Mouse (Mus musculus) liver, embryonic 11.5 days (tissue): ENCODE results near the gene Pabpn1l. TPM values are rescaled to one million over a fixed set of nuclear protein-coding genes. Genes with fewer than 3 reads are reported as not detected.
A peak's percentile ranks its signal among the peaks of the same experiment; 100 is the strongest.

Source experiments
- ATAC-seq: fragments of 200-750 bp; cut with Nextera tagmentation; replicated peaks from 2 replicates; pipeline ENCODE4 v1.8.0; 2017; ENCODE audit warnings: moderate number of reproducible peaks, mild to moderate bottlenecking, moderate TSS enrichment, moderate library complexity; ENCODE audit not compliant: low FRiP score
- DNase-seq: peaks from one replicate; pipeline ENCODE4 v3.0.0-alpha.2; 2017; ENCODE audit warnings: low spot score
- H3K27ac ChIP-seq: fragments of 300-500 bp; sonication (generic); 2 replicates; pipeline ENCODE4 v1.5.1; 2014; ENCODE audit warnings: mild to moderate bottlenecking, low read depth, low read length, control low read depth
- H3K27me3 ChIP-seq: fragments of 300-500 bp; sonication (generic); replicated peaks from 2 replicates; pipeline ENCODE4 v1.6.1; 2014; ENCODE audit warnings: low read length, mixed read lengths; ENCODE audit not compliant: control insufficient read depth, insufficient read depth
- H3K36me3 ChIP-seq: fragments of 300-500 bp; sonication (generic); 2 replicates; pipeline ENCODE4 v1.6.1; 2014; ENCODE audit warnings: mild to moderate bottlenecking, low read length, moderate library complexity, mixed read lengths; ENCODE audit not compliant: control insufficient read depth, insufficient read depth
- H3K4me1 ChIP-seq: fragments of 300-500 bp; sonication (generic); replicated peaks from 2 replicates; pipeline ENCODE4 v1.6.1; 2014; ENCODE audit warnings: low read length, mixed read lengths; ENCODE audit not compliant: control insufficient read depth, insufficient read depth
- H3K4me2 ChIP-seq: fragments of 300-500 bp; sonication (generic); 2 replicates; pipeline ENCODE4 v1.6.1; 2014; ENCODE audit warnings: mild to moderate bottlenecking, control low read depth, moderate library complexity
- H3K4me3 ChIP-seq: fragments of 300-500 bp; sonication (generic); 2 replicates; pipeline ENCODE4 v1.5.1; 2014; ENCODE audit warnings: low read depth, low read length, control low read depth
- H3K9ac ChIP-seq: fragments of 300-500 bp; sonication (generic); 2 replicates; pipeline ENCODE4 v1.6.1; 2014; ENCODE audit warnings: low read depth, low read length, control low read depth
- H3K9me3 ChIP-seq: fragments of 300-500 bp; sonication (generic); 2 replicates; pipeline ENCODE4 v1.6.1; 2016; ENCODE audit warnings: low read length, inconsistent platforms, mixed read lengths; ENCODE audit not compliant: control insufficient read depth
- WGBS: fragments of 180-500 bp; shearing (Covaris S2); extraction: QIAGEN DNeasy Blood & Tissue Kit; methylation state at CpG from one replicate; pipeline ENCODE4 v1.1.7; 2014; 5-methylcytosine and 5-hydroxymethylcytosine counted together
- polyA plus RNA-seq: library from polyadenylated mRNA; unstranded; fragments of >200 nt; fragmentation: Nextera tagmentation; extraction: Ambion mirVana; gene quantifications from 2 replicates; pipeline ENCODE4 v1.2.1, GENCODE M21; 2014

The Pabpn1l gene
- polyA plus RNA-seq, 1 experiment from 2014 or later: not detected

DNA sequence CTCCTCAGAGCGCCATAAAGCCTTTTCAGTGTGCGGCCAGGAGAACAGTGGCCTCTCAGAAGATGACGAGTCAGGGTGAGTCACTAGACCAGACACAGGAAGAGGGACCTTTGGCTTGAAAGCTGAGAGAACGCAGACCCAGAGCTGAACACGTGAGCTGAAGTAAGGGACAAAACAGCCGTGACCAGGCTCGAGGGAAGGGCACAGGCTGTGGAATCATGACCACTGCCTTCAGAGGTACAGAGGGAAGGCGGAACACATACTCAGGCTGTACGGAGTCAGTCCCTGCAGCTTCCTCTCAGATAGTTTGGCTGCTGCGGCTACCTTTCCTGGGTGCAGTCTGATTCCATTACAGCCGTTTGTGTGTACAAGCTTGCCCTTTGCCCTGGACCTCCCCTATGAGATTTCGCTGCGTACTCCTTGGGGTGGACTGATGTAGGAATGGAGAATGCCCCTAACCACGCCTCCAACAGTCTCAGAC lies 37.1 kb downstream of the Pabpn1l start:
- H3K27ac ChIP-seq: peak overlapping the region; percentile 8; the same call in 1 of the 2 replicates
- H3K4me3 ChIP-seq: no peak overlapping the region
- no peak overlapping the region for H3K9ac ChIP-seq
- peaks cover 4% of the 10 kb centered on the region; the same call in 1 of the 2 replicates for H3K4me1 ChIP-seq
- H3K36me3 ChIP-seq: no peaks in the 10 kb centered on the region
- 0 out of 2 replicates have a peak overlapping the region, but pooled peaks have one; percentile 6 for H3K4me2 ChIP-seq
- H3K9me3 ChIP-seq: no peaks in the 10 kb centered on the region
- WGBS: 44% methylated on average over 14 of the region's 14 CpGs
- ATAC-seq (no peak), DNase-seq (no peak)
- no peaks in the 10 kb centered on the region for H3K27me3 ChIP-seq

DNA sequence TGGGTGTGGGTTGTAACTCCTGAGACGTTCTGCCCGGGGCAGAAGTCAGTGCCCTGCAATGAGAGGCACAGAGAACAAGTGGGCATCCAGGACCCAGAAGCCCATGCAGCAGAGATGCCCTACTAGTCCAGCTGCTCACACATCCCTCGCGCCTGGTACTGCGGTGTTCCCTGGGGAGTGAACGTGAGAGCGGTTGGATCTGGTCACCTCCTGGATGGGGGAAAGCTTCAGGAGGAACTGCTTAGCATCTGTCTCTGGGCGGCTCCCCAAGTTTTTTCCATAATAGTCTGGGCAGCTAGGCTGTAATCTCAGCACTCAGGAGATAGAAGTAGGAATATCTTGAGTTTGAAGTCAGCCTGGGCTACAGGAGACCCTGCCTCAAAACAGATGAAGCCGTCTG lies 37.6 kb downstream of the Pabpn1l start:
- Histone ChIP-seq H3K4me2 (no peak overlapping the region), H3K27me3 (no peaks in the 10 kb centered on the region), H3K27ac (no peak overlapping the region), H3K9ac (no peak overlapping the region), H3K4me1 (peaks cover 4% of the 10 kb centered on the region; the same call in 1 of the 2 replicates), H3K36me3 (no peaks in the 10 kb centered on the region), H3K4me3 (no peak overlapping the region), H3K9me3 (no peaks in the 10 kb centered on the region)
- 81% methylated on average over 9 of the region's 9 CpGs for WGBS
- DNase-seq (no peak), ATAC-seq (no peak)

DNA sequence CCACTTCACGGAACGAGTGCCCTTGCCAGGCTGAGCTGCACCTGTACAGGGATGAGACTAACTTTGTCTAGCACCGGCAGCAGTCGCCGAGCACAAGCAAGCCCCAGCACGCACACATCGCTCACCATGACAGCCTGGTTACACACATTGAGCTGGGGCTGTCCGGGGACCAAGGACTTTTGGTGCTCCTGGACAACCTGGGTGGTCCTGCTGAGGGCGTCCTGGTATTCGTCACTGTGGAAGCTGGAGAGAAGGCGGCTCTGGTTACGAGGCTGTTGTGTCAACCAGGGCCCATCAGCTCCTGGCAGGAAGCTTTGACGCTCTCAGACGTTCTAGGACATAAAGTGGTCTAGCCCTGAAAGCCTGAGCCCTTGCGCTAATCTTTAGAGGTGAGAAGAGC lies 41.6 kb downstream of the Pabpn1l start:
- DNase-seq (no peak), ATAC-seq (no peak)
- Histone ChIP-seq H3K4me3 (no peak overlapping the region), H3K4me2 (no peak overlapping the region), H3K9me3 (no peaks in the 10 kb centered on the region), H3K4me1 (peaks cover 13% of the 10 kb centered on the region), H3K36me3 (no peaks in the 10 kb centered on the region), H3K27ac (no peak overlapping the region), H3K27me3 (no peaks in the 10 kb centered on the region), H3K9ac (no peak overlapping the region)
- 70% methylated on average over 13 of the region's 15 CpGs for WGBS

DNA sequence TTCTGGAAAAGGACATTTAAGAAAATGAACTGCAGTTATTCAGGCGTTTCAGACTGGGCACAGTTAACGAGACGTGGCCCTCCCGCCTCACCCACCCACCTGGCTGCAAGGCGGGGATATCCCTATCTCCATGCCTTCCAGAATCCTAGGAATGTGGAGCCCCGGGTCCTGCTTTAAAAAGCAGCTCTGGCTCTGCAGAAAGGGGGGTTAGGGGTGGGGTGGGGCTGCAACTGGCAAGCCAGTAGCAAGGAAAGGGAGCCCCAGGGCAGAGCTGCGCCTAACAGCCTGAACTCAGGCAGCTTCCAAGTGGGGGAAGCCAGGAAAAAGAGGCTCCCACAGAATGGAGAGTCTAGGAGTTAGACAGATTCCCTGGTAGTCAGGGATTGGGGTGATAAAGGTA lies 43.3 kb downstream of the Pabpn1l start:
- H3K36me3 ChIP-seq: no peaks in the 10 kb centered on the region
- no peaks in the 10 kb centered on the region for H3K27me3 ChIP-seq
- no peak overlapping the region for H3K4me3 ChIP-seq
- 47% methylated on average over 7 of the region's 7 CpGs for WGBS
- H3K9me3 ChIP-seq: no peaks in the 10 kb centered on the region
- no peak overlapping the region for H3K4me2 ChIP-seq
- no peak overlapping the region for H3K9ac ChIP-seq
- H3K4me1 ChIP-seq: peaks cover 26% of the 10 kb centered on the region
- no peak for DNase-seq
- ATAC-seq: no peak
- no peak overlapping the region for H3K27ac ChIP-seq

DNA sequence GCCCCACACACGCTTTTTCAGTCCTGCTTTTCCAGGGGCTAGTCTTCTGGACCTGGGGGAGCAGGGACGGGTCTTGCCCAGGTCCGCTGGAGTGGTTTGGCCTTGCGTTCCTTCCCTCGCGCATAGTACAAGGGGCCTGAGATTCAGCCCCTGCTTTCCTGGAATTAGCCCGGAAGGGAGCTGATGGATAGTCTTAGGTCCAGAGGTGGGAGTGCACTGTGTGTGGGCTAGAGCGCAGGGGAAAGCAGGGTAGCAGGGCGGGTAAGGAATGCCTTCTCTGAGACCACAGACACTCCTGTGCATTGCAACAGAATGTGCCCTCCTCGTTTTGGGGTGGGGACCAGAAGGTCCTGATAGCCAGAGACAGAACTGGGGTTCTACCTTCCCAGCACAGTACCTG lies 45.4 kb downstream of the Pabpn1l start:
- DNase-seq: no peak
- ATAC-seq: no peak
- 51% methylated on average over 10 of the region's 10 CpGs for WGBS
- no peaks in the 10 kb centered on the region for H3K9me3 ChIP-seq
- no peak overlapping the region for H3K27ac ChIP-seq
- H3K4me3 ChIP-seq: no peak overlapping the region
- H3K4me1 ChIP-seq: peaks cover 44% of the 10 kb centered on the region
- H3K4me2 ChIP-seq: peak overlapping the region; percentile 91
- H3K36me3 ChIP-seq: peaks cover 10% of the 10 kb centered on the region
- H3K27me3 ChIP-seq: no peaks in the 10 kb centered on the region
- no peak overlapping the region for H3K9ac ChIP-seq

DNA sequence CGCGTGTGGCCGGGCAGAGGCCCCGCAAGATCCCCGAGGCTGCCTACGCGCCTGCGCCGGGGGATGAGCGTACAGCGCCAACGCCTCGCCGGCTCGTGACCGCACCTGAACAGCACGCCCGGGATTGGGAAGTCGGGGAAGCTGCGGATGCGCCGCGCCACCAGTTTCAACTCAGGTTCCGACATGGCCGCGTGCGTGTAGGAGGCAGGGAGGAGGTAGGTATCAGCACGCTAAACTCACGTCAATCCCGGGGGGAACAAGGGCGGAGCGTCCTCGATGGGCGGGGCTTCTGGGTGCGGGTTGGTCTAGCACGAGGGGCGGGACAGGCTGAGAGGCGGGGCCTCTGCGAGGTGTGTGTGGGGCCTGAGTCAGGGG lies 45.9 kb downstream of the Pabpn1l start, which contains the start of gene Aprt:
TSS of gene Aprt (minus strand) at position 262 of the 375 bp plus-strand sequence.
- Histone ChIP-seq H3K4me2 (peak within 1 kb of the TSS; percentile 91), H3K27ac (peak within 1 kb of the TSS; percentile 85), H3K4me1 (peaks cover 44% of the 10 kb centered on the region), H3K36me3 (peaks cover 15% of the 10 kb centered on the region), H3K9me3 (no peaks in the 10 kb centered on the region), H3K9ac (peak within 1 kb of the TSS; percentile 87), H3K27me3 (no peaks in the 10 kb centered on the region), H3K4me3 (peak within 1 kb of the TSS; percentile 71)
- peak; percentile 97 for DNase-seq
- under 1% methylated on average over 39 of the region's 39 CpGs for WGBS
- ATAC-seq: peak; percentile 88

DNA sequence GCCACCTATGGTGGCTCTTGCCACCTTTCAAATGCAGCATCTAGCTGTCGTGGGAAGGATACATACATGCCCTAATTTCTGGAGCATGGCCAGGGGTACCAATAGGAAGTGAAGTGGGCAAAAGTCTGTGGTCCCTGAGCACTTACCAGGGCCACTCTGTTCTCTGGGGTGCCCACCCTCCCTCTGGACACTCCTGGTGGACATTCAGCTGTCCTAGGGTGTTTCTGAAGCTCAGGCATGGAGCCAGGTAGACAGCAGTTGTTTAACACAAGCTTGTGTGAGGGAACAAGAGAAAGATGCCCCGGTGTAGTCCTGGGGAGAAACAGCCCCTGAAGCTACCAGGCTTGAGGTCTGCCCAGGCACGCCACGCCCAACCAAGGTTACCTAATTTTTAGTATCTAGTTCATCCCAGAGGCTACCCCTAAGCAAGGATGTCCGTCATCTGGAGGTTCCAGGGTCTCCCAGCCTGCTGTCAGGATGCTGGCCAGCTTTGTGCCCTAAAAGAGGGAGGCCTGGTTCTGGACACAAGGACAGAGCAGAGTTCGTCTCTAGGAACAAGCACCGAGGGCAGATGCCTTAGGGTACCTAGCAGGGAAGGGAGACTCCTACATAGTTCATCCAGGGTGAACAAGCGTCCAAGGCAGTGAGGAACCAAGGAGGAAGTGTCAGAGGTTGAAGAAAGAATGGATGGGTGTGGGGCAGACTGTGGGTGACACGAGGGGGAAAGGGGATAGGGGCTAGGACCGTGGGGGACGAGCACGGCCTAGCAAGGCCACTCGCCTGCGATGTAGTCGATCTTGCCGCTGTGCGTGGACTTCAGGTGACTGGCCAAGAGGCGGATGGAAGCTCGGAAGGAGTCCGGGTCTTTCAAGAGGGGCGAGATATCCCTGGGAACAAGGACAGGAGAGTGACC lies 46.5 kb downstream of the Pabpn1l start:
- 10% methylated on average over 21 of the region's 21 CpGs for WGBS
- no peak for DNase-seq
- ATAC-seq: peak; percentile 16; the same call in 1 of the 2 replicates
- Histone ChIP-seq H3K27me3 (no peaks in the 10 kb centered on the region), H3K4me3 (peak overlapping the region; percentile 71), H3K36me3 (peaks cover 22% of the 10 kb centered on the region), H3K9ac (peak overlapping the region; percentile 87), H3K4me1 (peaks cover 47% of the 10 kb centered on the region), H3K4me2 (peak overlapping the region; percentile 91), H3K9me3 (no peaks in the 10 kb centered on the region), H3K27ac (peak overlapping the region; percentile 85)

DNA sequence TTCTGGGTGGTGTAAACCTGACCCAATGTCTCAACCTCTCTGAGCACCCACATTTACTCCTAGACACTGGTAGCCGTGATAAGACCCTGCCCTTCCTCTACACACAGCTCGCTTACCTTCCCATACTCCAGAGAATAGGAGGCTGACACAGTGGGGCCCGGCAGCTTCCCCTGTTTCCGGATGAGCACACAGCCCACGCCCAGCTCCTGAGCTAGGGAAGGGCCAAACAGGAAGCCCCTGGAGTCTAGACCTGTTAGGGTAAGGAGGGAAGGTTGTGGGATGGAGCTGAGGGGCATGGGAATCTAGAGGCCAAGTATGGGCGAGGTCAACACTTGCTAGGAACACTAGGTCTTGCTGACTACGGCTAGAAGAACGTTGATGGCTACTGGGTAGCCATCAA lies 47.3 kb downstream of the Pabpn1l start:
- Histone ChIP-seq H3K36me3 (peaks cover 29% of the 10 kb centered on the region), H3K27me3 (no peaks in the 10 kb centered on the region), H3K9ac (peak overlapping the region; percentile 87), H3K4me2 (peak overlapping the region; percentile 91), H3K4me1 (peaks cover 47% of the 10 kb centered on the region), H3K4me3 (peak overlapping the region; percentile 71), H3K9me3 (no peaks in the 10 kb centered on the region), H3K27ac (peak overlapping the region; percentile 85)
- DNase-seq (no peak), ATAC-seq (peak; percentile 19)
- 19% methylated on average over 8 of the region's 8 CpGs for WGBS
